Mouse (Mus musculus) spleen, postnatal 36 days (tissue): ENCODE measurements around the gene Por.

Experiments
- DNase-seq, 2 experiments: peaks; one replicate each; pipeline ENCODE4 v3.0.0; 2022; ENCODE audit warnings: low spot score in 2 of 2, mixed read lengths in 1 of 2

Por gene

GRCm38 (mm10) chr5:135726641-135727346 lies 57.0 kb downstream of the Por start:
- no peak for DNase-seq

DNA sequence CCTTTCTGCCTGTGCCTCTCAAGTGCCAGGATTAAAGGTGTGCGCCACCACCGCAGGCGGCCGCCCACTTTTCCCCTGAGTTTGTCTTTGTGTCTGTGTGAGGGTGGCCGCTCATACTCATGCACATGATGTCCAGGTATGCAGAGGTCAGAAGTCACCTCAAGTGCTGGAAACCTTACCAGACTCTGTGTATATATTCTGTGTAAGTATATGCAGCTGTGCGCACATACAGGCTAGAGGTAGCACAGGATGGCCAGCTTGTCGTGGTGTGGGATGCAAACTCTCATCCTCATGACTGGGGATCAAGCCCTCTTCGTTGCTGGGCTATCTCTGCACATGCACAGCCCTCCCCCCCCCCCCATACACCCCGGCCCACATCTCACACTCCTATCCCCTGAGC lies 58.0 kb downstream of the Por start:
- no peak for DNase-seq

GRCm38 (mm10) chr5:135728361-135728760 lies 58.5 kb downstream of the Por start:
- DNase-seq: no peak

- no peak for DNase-seq
Measured at GRCm38 (mm10) chr5:135729351-135729750, 59.5 kb downstream of the Por start.

GRCm38 (mm10) chr5:135730278-135730677 lies 60.4 kb downstream of the Por start:
- DNase-seq: no peak

DNA sequence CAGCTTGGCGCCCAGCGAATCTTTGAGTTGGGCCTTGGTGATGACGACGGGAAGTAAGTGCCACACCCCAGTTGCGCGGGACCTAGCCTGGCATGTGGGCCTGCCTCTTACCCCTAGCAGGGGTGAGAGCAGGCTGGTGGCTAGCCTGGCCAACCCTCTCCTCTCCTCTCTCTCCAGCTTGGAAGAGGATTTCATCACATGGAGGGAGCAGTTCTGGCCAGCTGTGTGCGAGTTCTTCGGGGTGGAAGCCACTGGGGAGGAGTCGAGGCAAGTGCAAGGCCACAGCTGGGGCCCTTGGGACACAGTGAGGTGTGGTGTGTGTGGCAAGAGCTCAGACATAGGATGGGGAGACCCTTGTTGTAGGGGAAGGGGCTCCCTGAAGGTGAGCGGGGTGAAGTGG lies 61.1 kb downstream of the Por start:
- DNase-seq: no peak

DNA sequence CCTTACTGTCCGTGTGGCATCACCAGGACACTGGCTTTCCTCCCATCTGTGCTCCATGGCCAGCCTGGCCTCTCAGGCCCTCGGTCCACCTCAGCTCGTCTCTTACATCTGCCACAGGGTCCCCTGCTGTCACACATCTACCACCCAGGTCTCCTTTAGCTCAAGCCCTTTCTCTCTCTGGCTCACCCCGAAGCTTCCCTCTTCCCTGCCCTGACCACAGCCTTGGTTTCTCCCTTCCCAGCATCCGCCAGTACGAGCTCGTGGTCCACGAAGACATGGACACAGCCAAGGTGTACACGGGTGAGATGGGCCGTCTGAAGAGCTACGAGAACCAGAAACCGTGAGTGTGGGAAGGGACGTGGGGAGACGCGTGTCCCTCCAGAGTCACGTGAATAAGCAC lies 61.5 kb downstream of the Por start:
- DNase-seq: no peak

DNA sequence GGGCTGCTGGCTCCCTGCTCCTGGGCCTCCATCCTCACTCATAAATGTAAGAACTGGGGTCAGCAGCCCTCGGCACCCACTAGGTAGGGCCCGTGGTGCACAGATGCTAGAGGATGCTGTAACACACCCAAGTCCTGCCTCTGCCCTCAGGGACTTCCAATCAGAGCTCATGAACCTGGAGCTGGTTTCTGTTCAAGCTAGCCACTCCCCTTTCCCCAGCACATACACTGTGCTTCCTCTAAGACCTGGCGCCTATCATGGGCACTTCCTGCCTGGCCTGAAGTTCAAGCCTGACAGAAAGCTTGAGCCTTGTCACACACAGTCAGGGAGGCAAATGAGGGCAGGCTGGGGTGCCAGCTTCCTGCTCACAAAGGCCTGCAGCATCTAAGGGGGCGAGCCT lies 63.2 kb downstream of the Por start:
- no peak for DNase-seq

DNA sequence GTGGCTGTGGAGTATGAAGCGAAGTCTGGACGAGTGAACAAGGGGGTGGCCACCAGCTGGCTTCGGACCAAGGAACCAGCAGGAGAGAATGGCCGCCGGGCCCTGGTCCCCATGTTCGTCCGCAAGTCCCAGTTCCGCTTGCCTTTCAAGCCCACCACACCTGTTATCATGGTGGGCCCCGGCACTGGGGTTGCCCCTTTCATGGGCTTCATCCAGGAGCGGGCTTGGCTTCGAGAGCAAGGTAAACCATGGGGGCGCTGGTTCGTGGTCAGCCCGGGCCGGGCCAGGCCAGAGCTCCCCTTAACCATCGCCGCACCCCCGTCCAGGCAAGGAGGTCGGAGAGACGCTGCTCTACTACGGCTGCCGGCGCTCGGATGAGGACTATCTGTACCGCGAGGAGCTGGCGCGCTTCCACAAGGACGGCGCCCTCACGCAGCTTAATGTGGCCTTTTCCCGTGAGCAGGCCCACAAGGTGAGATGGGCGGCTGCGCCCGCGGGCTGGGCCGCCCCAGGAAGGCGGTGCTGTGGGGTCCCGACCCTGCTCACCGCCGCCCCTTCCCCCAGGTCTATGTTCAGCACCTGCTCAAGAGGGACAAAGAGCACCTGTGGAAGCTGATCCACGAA lies 64.3 kb downstream of the Por start:
- no peak for DNase-seq

- no peak for DNase-seq
Measured at GRCm38 (mm10) chr5:135735741-135736140, 65.9 kb downstream of the Por start.

GRCm38 (mm10) chr5:135736544-135736943 lies 66.7 kb downstream of the Por start:
- DNase-seq: no peak

- DNase-seq: no peak
Measured at GRCm38 (mm10) chr5:135737154-135737553, 67.3 kb downstream of the Por start.

DNA sequence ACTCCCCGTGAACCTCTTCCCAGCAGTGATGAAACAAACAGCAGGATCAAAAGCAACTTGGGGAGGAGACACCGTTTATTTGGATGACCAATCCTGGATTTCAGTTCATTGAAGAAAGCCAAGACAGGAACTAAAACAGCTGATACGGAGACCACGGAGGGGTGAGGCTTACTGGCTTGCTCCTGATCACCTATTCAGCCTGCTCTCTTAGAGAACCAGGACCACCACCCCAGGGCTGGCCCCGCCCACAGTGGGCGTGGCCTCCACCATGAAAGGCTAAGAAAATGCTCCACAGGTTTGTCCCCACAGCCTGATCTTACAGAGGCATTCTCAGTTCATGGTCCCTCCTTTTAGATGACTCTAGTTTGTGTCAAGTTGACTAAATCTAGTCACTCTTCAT lies 68.4 kb downstream of the Por start:
- DNase-seq: no peak

DNA sequence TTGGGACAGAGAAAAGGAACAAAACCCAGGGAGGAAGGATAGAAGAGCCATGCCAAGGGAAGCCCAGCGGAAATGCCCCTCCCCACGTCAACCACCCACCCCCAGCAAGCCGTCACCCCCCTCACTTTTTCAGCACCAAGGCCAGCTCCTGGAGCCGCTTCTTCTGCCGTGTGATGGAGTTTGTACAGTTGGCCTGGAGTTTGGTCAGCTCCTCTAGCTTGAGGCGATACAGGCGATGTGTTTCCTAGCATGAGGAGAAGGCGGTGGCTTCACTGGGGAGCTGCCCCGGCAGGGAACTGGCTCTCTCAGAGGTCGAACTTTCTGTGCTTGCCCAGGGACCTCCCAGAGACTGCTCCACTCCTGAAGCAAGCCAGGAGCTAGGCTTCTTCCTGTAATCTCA lies 72.3 kb downstream of the Por start:
- DNase-seq: no peak

DNA sequence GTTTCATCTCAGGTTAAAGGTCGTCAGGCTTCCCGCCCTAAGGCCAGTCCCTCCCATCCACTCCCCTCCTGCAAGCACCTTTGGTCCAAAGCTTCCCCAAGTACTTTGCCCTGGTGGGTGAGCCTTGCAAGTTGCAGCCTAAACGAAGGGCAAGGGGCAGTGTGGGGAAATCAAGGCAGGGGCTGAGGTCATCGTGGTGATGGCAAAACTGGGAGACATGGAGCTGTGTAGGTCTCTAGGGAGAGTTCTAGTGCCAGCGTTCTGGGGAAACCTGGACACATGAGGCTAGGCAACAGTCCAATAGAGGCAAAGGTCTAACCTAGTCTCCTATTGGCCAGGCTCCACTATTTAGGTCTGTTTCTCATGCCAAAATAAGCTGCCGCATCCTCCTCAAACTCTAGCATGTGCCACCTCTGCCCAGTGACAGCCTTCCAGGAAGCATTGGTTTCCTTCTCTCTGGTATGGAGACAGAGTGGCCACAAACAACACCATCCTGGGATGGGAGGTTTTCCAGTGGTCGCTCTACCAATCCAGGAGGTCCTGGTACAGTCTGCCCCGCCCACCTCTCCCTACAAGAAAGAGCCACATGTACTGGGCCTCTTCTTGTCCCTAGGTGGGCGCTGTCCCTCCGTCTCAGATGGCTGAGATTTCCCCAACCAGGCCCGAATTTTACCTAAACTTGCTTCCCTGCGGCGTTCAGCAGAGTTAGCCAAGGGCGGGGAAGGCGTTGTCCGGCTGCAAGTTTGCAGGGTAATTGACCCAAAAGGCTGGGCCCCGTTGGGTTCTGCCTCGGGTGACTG lies 73.3 kb downstream of the Por start:
- no peak for DNase-seq

DNA sequence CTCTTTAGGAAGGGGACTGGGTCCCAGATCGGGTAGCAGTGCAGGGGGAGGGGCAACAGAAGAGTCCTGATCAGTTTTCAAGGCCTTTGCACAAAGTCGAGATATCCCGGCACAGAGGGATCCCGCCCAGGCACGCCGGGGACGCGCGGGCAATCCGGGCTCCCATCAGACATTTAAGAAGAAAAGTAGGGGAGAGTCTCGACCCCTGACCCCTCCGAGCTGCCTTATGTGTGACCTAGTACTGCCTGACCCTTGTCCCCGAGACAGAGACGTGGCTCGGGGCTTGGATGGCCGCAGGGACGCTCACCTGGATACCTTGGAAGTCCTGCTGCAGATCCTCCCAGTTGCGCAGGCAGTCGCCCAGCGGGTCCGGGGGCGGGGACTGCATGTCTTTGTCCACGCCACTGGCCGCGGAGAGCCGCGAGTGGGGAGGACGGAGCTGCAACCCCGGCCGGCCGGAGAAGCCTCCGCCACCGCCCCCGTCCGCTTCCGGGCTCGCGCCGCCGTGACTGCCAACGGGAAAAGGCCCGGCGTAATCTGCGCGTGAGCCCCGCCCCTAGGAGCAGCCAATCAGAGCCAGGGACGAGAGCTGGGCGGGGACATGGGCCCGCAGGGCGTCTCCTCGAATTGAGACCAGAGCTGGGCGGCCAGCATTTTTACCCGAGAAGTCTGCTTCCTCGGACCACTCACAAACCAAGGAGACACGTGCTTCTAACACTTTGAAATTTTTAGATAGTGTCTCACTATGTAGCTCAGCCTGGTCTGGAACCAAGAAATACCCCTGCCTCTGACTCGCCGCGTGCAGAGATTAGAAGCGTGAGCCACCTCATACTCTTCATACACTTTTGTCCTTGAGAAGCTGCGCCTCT lies 74.1 kb downstream of the Por start, which contains the start of gene Tmem120a:
Gene Tmem120a, minus strand, starts transcription at position 708 of the 869 bp plus-strand sequence.
- peak; percentile 94 to 95 for DNase-seq

DNA sequence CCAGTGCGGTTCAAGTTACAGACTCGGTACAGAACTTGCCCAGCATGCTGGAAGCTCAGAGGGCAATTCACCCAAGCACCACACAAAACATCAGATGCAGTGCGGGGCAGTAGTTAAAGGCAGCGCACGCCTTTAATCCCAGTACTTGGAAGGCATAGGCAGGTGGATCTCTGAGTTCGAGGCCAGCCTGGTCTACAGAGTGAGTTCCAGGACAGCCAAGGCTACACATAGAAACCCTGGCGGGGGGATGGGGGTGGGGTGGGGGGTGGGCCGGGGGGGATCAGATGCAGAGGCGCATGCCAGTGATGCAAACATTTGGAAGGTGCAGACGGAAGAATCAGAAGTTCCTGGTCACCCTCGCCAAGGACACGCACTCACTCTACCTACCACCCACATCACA lies 74.9 kb downstream of the Por start:
- no peak for DNase-seq

- DNase-seq: no peak
Measured at GRCm38 (mm10) chr5:135751041-135751440, 81.2 kb downstream of the Por start.

- DNase-seq: no peak
Measured at GRCm38 (mm10) chr5:135751595-135751994, 81.8 kb downstream of the Por start.

GRCm38 (mm10) chr5:135761881-135762280 lies 92.0 kb downstream of the Por start:
- DNase-seq: no peak

GRCm38 (mm10) chr5:135763526-135763925 lies 93.7 kb downstream of the Por start:
- peak; percentile 26 to 50 for DNase-seq

- DNase-seq: no peak
Measured at GRCm38 (mm10) chr5:135764971-135765370, 95.1 kb downstream of the Por start.
